Mouse (Mus musculus): ENCODE results near the gene Rhbdf1. TPM values are rescaled to one million over a fixed set of nuclear protein-coding genes. Genes with fewer than 3 reads are reported as not detected.

The Rhbdf1 gene
- polyA plus RNA-seq, 1 experiment, result 195 TPM

GRCm38 (mm10) chr11:32256566-32256965, 34.5 kb upstream of the Rhbdf1 start:
- Histone ChIP-seq H3K4me3 (replicated peaks; ENCODE audit: extremely low read depth, low read depth, low read length) (no peak overlapping the region), H3K4me1 (ENCODE audit: control insufficient read depth, insufficient read depth, low read length) (no peaks in the 10 kb centered on the region)
- DNase-seq, result no peak
- TF ChIP-seq POLR2A (IDR thresholded peaks at IDR 0.05; ENCODE audit: borderline replicate concordance, extremely low read depth, low read depth, low read length) (no peak), CTCF (IDR thresholded peaks at IDR 0.05; ENCODE audit: insufficient read depth, low read length) (no peak)
- WGBS, result 92% methylated on average over 3 of the region's 3 CpGs

DNA sequence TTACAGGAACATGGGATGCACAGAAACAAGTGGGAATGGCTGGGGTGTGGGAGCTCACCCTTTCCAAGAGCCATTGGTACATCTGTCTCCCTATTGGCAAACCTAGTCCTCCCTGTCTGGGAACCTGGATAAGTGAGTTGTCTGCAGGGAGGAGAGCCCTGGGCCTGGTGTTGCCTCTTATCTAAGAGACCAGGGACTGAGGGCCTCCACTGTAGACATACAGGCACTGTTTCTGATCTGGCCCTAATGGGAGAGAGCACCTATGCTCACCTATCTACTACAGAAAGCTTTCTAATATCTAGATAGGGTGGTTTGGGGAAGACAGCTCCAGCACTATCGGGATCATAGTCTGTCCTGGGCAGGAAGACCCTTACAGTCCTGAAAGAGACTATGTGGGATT, 34.0 kb upstream of the Rhbdf1 start:
- DNase-seq, result no peak
- no peak for TF ChIP-seq POLR2A (IDR thresholded peaks at IDR 0.05; ENCODE audit: borderline replicate concordance, extremely low read depth, low read depth, low read length)
- Histone ChIP-seq H3K4me3 (replicated peaks; ENCODE audit: extremely low read depth, low read depth, low read length) (no peak overlapping the region), H3K4me1 (ENCODE audit: control insufficient read depth, insufficient read depth, low read length) (no peaks in the 10 kb centered on the region)
- 94% methylated on average over 1 of the region's 1 CpGs for WGBS

GRCm38 (mm10) chr11:32253121-32253520, 31.0 kb upstream of the Rhbdf1 start:
- WGBS, result 100% methylated on average over 1 of the region's 1 CpGs
- no peaks in the 10 kb centered on the region for H3K4me1 ChIP-seq (ENCODE audit: control insufficient read depth, insufficient read depth, low read length)

DNA sequence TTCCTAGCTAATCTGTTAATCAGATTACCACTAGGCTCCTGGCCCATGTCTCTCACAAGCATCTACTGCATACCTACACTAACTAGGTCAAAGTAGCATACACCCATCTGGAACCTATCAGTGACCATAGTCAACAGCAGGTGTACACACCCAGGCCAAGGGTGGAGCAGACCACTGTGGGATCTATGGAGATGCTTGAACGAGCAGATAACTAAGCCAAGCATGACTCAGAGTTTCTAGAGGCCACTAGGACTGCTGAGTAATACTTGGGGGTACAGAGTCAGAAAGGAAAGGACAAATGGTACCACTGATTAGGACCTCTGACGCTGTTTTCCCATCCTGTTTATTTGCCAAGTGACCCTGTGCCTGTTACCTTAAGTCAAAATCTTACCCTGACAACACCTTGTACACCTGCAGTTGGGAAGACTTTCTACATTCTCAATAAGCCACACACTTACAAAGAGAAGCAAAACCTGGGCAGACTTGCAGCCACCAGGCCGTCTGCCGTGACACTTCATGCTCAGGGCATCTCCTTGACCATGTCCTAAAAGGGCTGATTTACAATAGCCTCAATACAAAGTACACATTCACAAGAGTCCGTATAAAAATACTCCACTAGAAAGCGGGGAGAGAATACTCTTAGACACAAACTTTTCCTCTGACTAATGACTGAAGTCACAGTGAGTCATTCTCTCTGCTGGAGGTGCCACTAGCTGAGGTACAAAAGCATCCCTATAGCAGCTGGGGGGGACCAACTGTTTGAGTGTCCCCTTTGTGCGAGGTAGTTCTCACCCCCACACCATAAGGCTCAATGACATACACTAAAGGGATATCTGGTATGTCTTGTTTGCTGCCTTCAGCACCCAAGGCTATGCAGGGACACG, 29.0 kb upstream of the Rhbdf1 start:
- no peak for DNase-seq
- Histone ChIP-seq H3K4me1 (ENCODE audit: control insufficient read depth, insufficient read depth, low read length) (no peaks in the 10 kb centered on the region), H3K4me3 (replicated peaks; ENCODE audit: extremely low read depth, low read depth, low read length) (no peak overlapping the region)
- TF ChIP-seq POLR2A (IDR thresholded peaks at IDR 0.05; ENCODE audit: borderline replicate concordance, extremely low read depth, low read depth, low read length), result no peak
- no peak for TF ChIP-seq CTCF (IDR thresholded peaks at IDR 0.05; ENCODE audit: insufficient read depth, low read length)
- 81% methylated on average over 8 of the region's 8 CpGs for WGBS

More at GRCm38 (mm10) chr11:32253121-32253520, 31.0 kb upstream of the Rhbdf1 start:
- DNase-seq, result no peak
- TF ChIP-seq CTCF (IDR thresholded peaks at IDR 0.05; ENCODE audit: insufficient read depth, low read length), result no peak
- TF ChIP-seq POLR2A (IDR thresholded peaks at IDR 0.05; ENCODE audit: borderline replicate concordance, extremely low read depth, low read depth, low read length), result no peak
- H3K4me3 ChIP-seq (replicated peaks; ENCODE audit: extremely low read depth, low read depth, low read length), result no peak overlapping the region

- Histone ChIP-seq H3K4me1 (ENCODE audit: control insufficient read depth, insufficient read depth, low read length) (no peaks in the 10 kb centered on the region; the same call in 1 of the 2 replicates), H3K4me3 (replicated peaks; ENCODE audit: extremely low read depth, low read depth, low read length) (no peak overlapping the region)
- WGBS, result 78% methylated on average over 3 of the region's 3 CpGs
- DNase-seq, result no peak
- TF ChIP-seq CTCF (IDR thresholded peaks at IDR 0.05; ENCODE audit: insufficient read depth, low read length) (no peak), POLR2A (IDR thresholded peaks at IDR 0.05; ENCODE audit: borderline replicate concordance, extremely low read depth, low read depth, low read length) (no peak)
Measured at GRCm38 (mm10) chr11:32248350-32248749, 26.2 kb upstream of the Rhbdf1 start.

DNA sequence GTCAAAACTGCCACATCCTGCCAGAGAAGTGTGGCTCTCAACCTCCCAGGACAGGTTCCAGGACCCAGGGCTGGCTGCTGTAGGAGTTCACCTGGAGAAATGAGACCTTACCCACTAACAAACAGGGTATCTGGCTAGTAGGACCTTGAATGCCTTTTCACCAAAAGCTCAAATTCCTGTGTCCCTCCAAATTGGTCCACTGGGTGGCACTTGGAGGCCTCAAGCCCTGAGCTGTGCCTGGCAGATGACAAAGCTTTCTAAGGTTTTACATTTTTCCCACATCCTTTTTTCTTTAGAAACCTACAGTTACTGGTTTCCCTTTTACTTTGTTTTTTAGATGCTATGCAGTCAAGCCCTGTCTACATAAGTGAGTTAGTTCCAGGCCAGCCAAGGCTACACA, 25.0 kb upstream of the Rhbdf1 start:
- TF ChIP-seq POLR2A (IDR thresholded peaks at IDR 0.05; ENCODE audit: borderline replicate concordance, extremely low read depth, low read depth, low read length) (no peak), CTCF (IDR thresholded peaks at IDR 0.05; ENCODE audit: insufficient read depth, low read length) (no peak)
- DNase-seq, result no peak
- Histone ChIP-seq H3K4me1 (ENCODE audit: control insufficient read depth, insufficient read depth, low read length) (no peaks in the 10 kb centered on the region; the same call in 1 of the 2 replicates), H3K4me3 (replicated peaks; ENCODE audit: extremely low read depth, low read depth, low read length) (no peak overlapping the region)

DNA sequence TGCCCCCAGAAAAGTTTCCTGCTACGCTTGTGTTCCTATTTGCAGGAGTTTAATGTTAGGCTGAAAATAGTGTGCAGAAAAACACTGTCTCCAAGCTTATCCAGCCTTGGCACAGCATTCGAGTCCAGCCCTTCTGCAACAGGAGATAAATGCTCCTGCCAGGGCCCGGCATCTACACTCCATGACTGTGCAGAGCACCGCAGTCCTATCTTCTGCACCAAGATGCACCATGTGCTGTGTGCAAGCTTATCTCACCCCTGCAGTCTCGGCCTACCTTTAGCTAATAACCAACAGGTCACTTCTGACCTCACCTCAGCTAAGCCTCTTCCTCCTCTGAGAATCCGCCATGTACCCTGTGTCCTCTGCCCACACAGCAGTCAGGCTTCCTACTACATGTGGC, 23.5 kb upstream of the Rhbdf1 start:
- WGBS, result 92% methylated on average over 6 of the region's 6 CpGs
- TF ChIP-seq POLR2A (IDR thresholded peaks at IDR 0.05; ENCODE audit: borderline replicate concordance, extremely low read depth, low read depth, low read length) (no peak), CTCF (IDR thresholded peaks at IDR 0.05; ENCODE audit: insufficient read depth, low read length) (no peak)

DNA sequence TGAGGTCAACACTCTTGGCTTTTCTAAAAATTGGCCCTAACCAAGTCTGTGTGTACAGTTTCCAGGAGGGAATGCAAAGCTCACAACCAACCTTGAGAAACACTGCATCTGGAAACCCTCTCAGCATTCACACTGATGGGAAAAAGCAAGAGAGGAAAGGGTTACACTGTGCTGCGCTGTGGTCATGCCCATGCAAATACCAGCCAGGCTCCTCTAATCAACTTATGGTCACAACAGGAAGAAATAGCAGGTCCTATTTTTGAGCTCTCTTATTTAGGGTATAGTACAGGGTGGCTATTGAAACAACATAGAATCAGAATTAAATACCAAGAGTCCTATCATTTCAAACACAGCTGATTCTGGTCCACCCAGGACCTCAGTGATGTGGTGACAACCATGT, 22.5 kb upstream of the Rhbdf1 start:
- Histone ChIP-seq H3K4me1 (ENCODE audit: control insufficient read depth, insufficient read depth, low read length) (no peaks in the 10 kb centered on the region; the same call in 1 of the 2 replicates), H3K4me3 (replicated peaks; ENCODE audit: extremely low read depth, low read depth, low read length) (no peak overlapping the region)
- 86% methylated on average over 1 of the region's 1 CpGs for WGBS
- TF ChIP-seq CTCF (IDR thresholded peaks at IDR 0.05; ENCODE audit: insufficient read depth, low read length) (no peak), POLR2A (IDR thresholded peaks at IDR 0.05; ENCODE audit: borderline replicate concordance, extremely low read depth, low read depth, low read length) (no peak)
- no peak for DNase-seq

More for the DNA sequence above, 23.5 kb upstream of the Rhbdf1 start:
- no peak for DNase-seq
- Histone ChIP-seq H3K4me3 (replicated peaks; ENCODE audit: extremely low read depth, low read depth, low read length) (no peak overlapping the region), H3K4me1 (ENCODE audit: control insufficient read depth, insufficient read depth, low read length) (no peaks in the 10 kb centered on the region; the same call in 1 of the 2 replicates)

DNA sequence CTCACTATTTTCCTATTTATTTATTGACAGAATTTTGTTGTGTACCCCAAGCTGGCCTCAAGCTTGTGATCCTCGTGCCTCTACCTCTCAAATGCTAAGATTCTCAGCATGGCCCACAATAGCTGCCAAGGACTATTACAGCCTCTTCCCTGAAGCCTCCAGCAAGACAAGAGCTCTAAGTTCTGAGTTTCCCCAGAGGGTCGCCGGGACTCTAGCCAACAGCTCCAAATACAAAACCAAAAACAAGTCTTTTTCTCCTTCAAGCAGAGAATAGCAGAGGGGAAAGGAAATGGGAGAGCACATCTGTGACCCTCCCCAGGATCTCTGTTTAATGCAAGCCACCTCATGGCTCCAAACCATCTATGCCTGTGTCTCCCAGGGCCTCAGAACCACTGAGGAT, 22.0 kb upstream of the Rhbdf1 start:
- Histone ChIP-seq H3K4me3 (replicated peaks; ENCODE audit: extremely low read depth, low read depth, low read length) (no peak overlapping the region), H3K4me1 (ENCODE audit: control insufficient read depth, insufficient read depth, low read length) (no peaks in the 10 kb centered on the region; the same call in 1 of the 2 replicates)
- TF ChIP-seq CTCF (IDR thresholded peaks at IDR 0.05; ENCODE audit: insufficient read depth, low read length) (no peak), POLR2A (IDR thresholded peaks at IDR 0.05; ENCODE audit: borderline replicate concordance, extremely low read depth, low read depth, low read length) (no peak)
- DNase-seq, result no peak
- 76% methylated on average over 3 of the region's 3 CpGs for WGBS
